Mouse (Mus musculus): ENCODE measurements around the gene Tnp2.

The Tnp2 gene

GRCm38 (mm10) chr16:10768821-10769220 is 19.6 kb downstream of the Tnp2 start:
- DNase-seq (ENCODE audit: low spot score in 2 of 2) = no peak

- DNase-seq (ENCODE audit: low spot score in 2 of 2) = peak in 1 of 2 experiments; percentile 54
These were observed 21.3 kb downstream of the Tnp2 start for GRCm38 (mm10) chr16:10767158-10767557.

GRCm38 (mm10) chr16:10764323-10764722 is 24.1 kb downstream of the Tnp2 start:
- no peak for DNase-seq (ENCODE audit: low spot score in 2 of 2)

GRCm38 (mm10) chr16:10763540-10764264 is 24.8 kb downstream of the Tnp2 start:
- no peak for DNase-seq (ENCODE audit: low spot score in 2 of 2)

- no peak for DNase-seq (ENCODE audit: low spot score in 2 of 2)
These were observed 25.8 kb downstream of the Tnp2 start for GRCm38 (mm10) chr16:10762569-10763180.

GRCm38 (mm10) chr16:10761182-10761581 is 27.3 kb downstream of the Tnp2 start:
- DNase-seq (ENCODE audit: low spot score in 2 of 2) = no peak

- no peak for DNase-seq (ENCODE audit: low spot score in 2 of 2)
These were observed 32.3 kb downstream of the Tnp2 start for GRCm38 (mm10) chr16:10756168-10756567.

- DNase-seq (ENCODE audit: low spot score in 2 of 2) = no peak
These were observed 33.8 kb downstream of the Tnp2 start for GRCm38 (mm10) chr16:10754521-10755296.

GRCm38 (mm10) chr16:10749824-10750223 is 38.6 kb downstream of the Tnp2 start:
- DNase-seq (ENCODE audit: low spot score in 2 of 2) = no peak

- no peak for DNase-seq (ENCODE audit: low spot score in 2 of 2)
These were observed 39.2 kb downstream of the Tnp2 start for GRCm38 (mm10) chr16:10749226-10749625.

- no peak for DNase-seq (ENCODE audit: low spot score in 2 of 2)
These were observed 47.4 kb downstream of the Tnp2 start for GRCm38 (mm10) chr16:10741082-10741481.

GRCm38 (mm10) chr16:10739854-10740398 is 48.5 kb downstream of the Tnp2 start:
- no peak for DNase-seq (ENCODE audit: low spot score in 2 of 2)

GRCm38 (mm10) chr16:10738866-10739265 is 49.6 kb downstream of the Tnp2 start:
- DNase-seq (ENCODE audit: low spot score in 2 of 2) = no peak
